Mouse (Mus musculus) kidney, postnatal 0 days (tissue): Measurements from ENCODE around the gene Gipc1. TPM values are rescaled to one million over a fixed set of nuclear protein-coding genes. Genes with fewer than 3 reads are reported as not detected.

Experiments
- ATAC-seq: fragments of 200-750 bp; cut with Nextera tagmentation; replicated peaks from 2 replicates; pipeline ENCODE4 v1.8.0; 2017; ENCODE audit warnings: low read depth, moderate number of reproducible peaks, moderate TSS enrichment, moderate library complexity; ENCODE audit not compliant: low FRiP score
- DNase-seq: peaks from one replicate; pipeline ENCODE4 v3.0.0-alpha.2; 2016; ENCODE audit warnings: low spot score
- H3K27ac ChIP-seq: fragments of 300-500 bp; sonication (generic); 2 replicates; pipeline ENCODE4 v1.5.1; 2014; ENCODE audit warnings: mild to moderate bottlenecking
- H3K27me3 ChIP-seq: fragments of 300-500 bp; sonication (generic); 2 replicates; pipeline ENCODE4 v1.6.1; 2014; ENCODE audit warnings: low read length, mixed read lengths; ENCODE audit not compliant: insufficient read depth
- H3K36me3 ChIP-seq: fragments of 300-500 bp; sonication (generic); 2 replicates; pipeline ENCODE4 v1.6.1; 2014; ENCODE audit warnings: low read length, mixed read lengths; ENCODE audit not compliant: insufficient read depth
- H3K4me1 ChIP-seq: fragments of 300-500 bp; sonication (generic); replicated peaks from 2 replicates; pipeline ENCODE4 v1.6.1; 2014; ENCODE audit warnings: antibody characterized with exemption, low read length, mixed read lengths; ENCODE audit not compliant: insufficient read depth
- H3K4me2 ChIP-seq: fragments of 300-500 bp; sonication (generic); 2 replicates; pipeline ENCODE4 v1.6.1; 2014; ENCODE audit warnings: mild to moderate bottlenecking, low read length, moderate library complexity, mixed read lengths
- H3K4me3 ChIP-seq: fragments of 300-500 bp; sonication (generic); replicated peaks from 2 replicates; pipeline ENCODE4 v1.5.1; 2014; ENCODE audit warnings: low read depth, low read length
- H3K9ac ChIP-seq: fragments of 300-500 bp; sonication (generic); 2 replicates; pipeline ENCODE4 v1.6.1; 2014; ENCODE audit warnings: low read depth, low read length
- H3K9me3 ChIP-seq: fragments of 300-500 bp; sonication (generic); replicated peaks from 2 replicates; pipeline ENCODE4 v1.6.1; 2016; ENCODE audit warnings: low read length, inconsistent platforms, mixed read lengths
- CTCF ChIP-seq: IDR thresholded peaks from 2 replicates; pipeline ENCODE4 v1.5.1; 2016; ENCODE audit warnings: antibody characterized with exemption, low read depth, mild to moderate bottlenecking, moderate library complexity
- WGBS: fragments of 180-500 bp; shearing (Covaris S2); extraction: QIAGEN DNeasy Blood & Tissue Kit; methylation state at CpG from one replicate; pipeline ENCODE4 v1.1.7; 2014; 5-methylcytosine and 5-hydroxymethylcytosine counted together
- polyA plus RNA-seq: library from polyadenylated mRNA; unstranded; fragments of >200 nt; fragmentation: Nextera tagmentation; extraction: Ambion mirVana; gene quantifications from 2 replicates; pipeline ENCODE4 v1.2.1, GENCODE M21; 2015

Gipc1 gene
- 197 and 212 TPM in 2 replicates for polyA plus RNA-seq

- peak within 1 kb of the TSS; percentile 96 for H3K4me3 ChIP-seq
- no peaks in the 10 kb centered on the region for H3K27me3 ChIP-seq
- H3K36me3 ChIP-seq, result no peaks in the 10 kb centered on the region
- H3K4me2 ChIP-seq, result peak within 1 kb of the TSS; percentile 78
- peak within 1 kb of the TSS; percentile 90 for H3K27ac ChIP-seq
- 5% methylated on average over 46 of the region's 50 CpGs for WGBS
- H3K9ac ChIP-seq, result peak within 1 kb of the TSS; percentile 92
- peak; percentile 98 for DNase-seq
- peaks cover 10% of the 10 kb centered on the region; the same call in 1 of the 2 replicates for H3K4me1 ChIP-seq
- H3K9me3 ChIP-seq, result no peaks in the 10 kb centered on the region
- TF ChIP-seq CTCF, result no peak
- ATAC-seq, result peak; percentile 97
Measured at GRCm38 (mm10) chr8:83652030-83652743, at the start of gene Gipc1. TSS of gene Gipc1 (plus strand) at chr8:83652677.

- WGBS, result under 1% methylated on average over 68 of the region's 69 CpGs
- no peaks in the 10 kb centered on the region for H3K9me3 ChIP-seq
Measured at GRCm38 (mm10) chr8:83607661-83608397, 44.6 kb upstream of the Gipc1 start, which contains the start of the genes Tecr and Dnajb1. TSS of gene Tecr (minus strand) at chr8:83607971. TSS of gene Dnajb1 (plus strand) at chr8:83608193.

GRCm38 (mm10) chr8:83608398-83608829 is 44.1 kb upstream of the Gipc1 start:
- H3K27me3 ChIP-seq, result no peaks in the 10 kb centered on the region
- ATAC-seq (peak; percentile 66), DNase-seq (peak; percentile 93)
- peak; percentile 34; the same call in 1 of the 2 replicates for TF ChIP-seq CTCF
- H3K4me1 ChIP-seq, result peaks cover 14% of the 10 kb centered on the region; the same call in 1 of the 2 replicates
- H3K9me3 ChIP-seq, result no peaks in the 10 kb centered on the region
- H3K36me3 ChIP-seq, result peaks cover 28% of the 10 kb centered on the region
- H3K4me3 ChIP-seq, result peak overlapping the region; percentile 78
- H3K4me2 ChIP-seq, result peak overlapping the region; percentile 81
- WGBS, result under 1% methylated on average over 51 of the region's 51 CpGs
- H3K27ac ChIP-seq, result peak overlapping the region; percentile 98
- H3K9ac ChIP-seq, result peak overlapping the region; percentile 86

More at GRCm38 (mm10) chr8:83607661-83608397, 44.6 kb upstream of the Gipc1 start, which contains the start of the genes Tecr and Dnajb1:
- Histone ChIP-seq H3K4me1 (peaks cover 14% of the 10 kb centered on the region; the same call in 1 of the 2 replicates), H3K36me3 (peaks cover 26% of the 10 kb centered on the region), H3K4me3 (peak within 1 kb of the TSS; percentile 78), H3K27me3 (no peaks in the 10 kb centered on the region), H3K4me2 (peak within 1 kb of the TSS; percentile 81), H3K9ac (peak within 1 kb of the TSS; percentile 86), H3K27ac (peak within 1 kb of the TSS; percentile 98)
- DNase-seq, result peak; percentile 100
- no peak for TF ChIP-seq CTCF
- peak; percentile 96 for ATAC-seq

DNA sequence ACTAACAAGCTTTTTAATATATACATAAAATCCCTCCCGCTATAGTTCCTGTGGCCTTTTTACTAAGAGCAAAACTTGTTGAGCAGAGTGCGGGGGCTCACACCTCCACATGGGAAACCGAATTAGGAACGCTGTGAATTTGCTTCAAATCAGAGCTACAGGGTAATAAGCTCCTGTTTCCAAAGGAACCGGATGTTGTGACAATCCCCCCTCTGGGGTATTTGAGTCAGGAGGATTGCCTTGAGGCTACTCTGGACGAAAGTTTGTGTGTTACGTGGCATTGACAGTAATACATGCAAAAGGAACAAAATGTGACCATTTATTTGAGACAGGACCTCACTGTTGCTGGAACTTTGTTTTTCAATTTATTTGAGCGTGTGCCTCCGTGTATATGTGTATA is 43.4 kb upstream of the Gipc1 start:
- H3K4me3 ChIP-seq, result peak overlapping the region; percentile 78
- H3K27me3 ChIP-seq, result no peaks in the 10 kb centered on the region
- H3K9me3 ChIP-seq, result no peaks in the 10 kb centered on the region
- ATAC-seq (no peak), DNase-seq (no peak)
- peak overlapping the region; percentile 81 for H3K4me2 ChIP-seq
- H3K4me1 ChIP-seq, result peaks cover 14% of the 10 kb centered on the region; the same call in 1 of the 2 replicates
- peaks cover 28% of the 10 kb centered on the region for H3K36me3 ChIP-seq
- no peak for TF ChIP-seq CTCF
- H3K27ac ChIP-seq, result no peak overlapping the region
- WGBS, result 19% methylated on average over 9 of the region's 9 CpGs
- H3K9ac ChIP-seq, result peak overlapping the region; percentile 86; the same call in 1 of the 2 replicates

DNA sequence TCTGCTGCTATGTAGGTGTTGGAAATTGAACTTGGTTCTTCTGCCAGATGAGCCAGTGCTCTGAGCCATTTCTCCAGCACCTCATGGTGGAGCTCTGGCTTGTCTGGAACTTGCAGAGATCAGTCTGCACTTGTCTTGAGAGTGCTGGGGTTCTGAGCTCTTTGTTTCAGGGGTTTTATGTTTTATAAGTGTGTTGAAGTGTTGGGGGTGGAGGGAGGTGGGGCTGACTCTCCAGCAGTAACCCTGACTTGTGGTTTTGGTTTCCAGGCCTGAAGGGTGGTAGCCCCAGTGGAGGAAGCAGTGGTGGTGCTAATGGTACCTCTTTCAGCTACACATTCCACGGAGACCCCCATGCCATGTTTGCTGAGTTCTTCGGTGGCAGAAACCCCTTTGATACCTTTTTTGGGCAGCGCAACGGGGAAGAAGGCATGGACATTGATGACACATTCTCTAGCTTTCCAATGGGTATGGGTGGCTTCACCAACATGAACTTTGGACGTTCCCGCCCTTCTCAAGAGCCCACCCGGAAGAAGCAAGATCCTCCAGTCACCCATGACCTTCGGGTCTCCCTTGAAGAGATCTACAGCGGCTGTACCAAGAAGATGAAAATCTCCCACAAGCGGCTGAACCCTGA is 42.8 kb upstream of the Gipc1 start:
- Histone ChIP-seq H3K36me3 (peaks cover 28% of the 10 kb centered on the region), H3K4me2 (peak overlapping the region; percentile 81), H3K4me1 (peaks cover 14% of the 10 kb centered on the region; the same call in 1 of the 2 replicates), H3K9ac (peak overlapping the region; percentile 86; the same call in 1 of the 2 replicates), H3K27ac (no peak overlapping the region), H3K9me3 (no peaks in the 10 kb centered on the region), H3K4me3 (peak overlapping the region; percentile 78), H3K27me3 (no peaks in the 10 kb centered on the region)
- 82% methylated on average over 10 of the region's 10 CpGs for WGBS
- ATAC-seq (no peak), DNase-seq (no peak)
- TF ChIP-seq CTCF, result no peak

GRCm38 (mm10) chr8:83611921-83612320 is 40.6 kb upstream of the Gipc1 start:
- Histone ChIP-seq H3K9me3 (no peaks in the 10 kb centered on the region), H3K27ac (no peak overlapping the region), H3K9ac (no peak overlapping the region), H3K4me3 (no peak overlapping the region), H3K4me2 (no peak overlapping the region), H3K4me1 (peaks cover 14% of the 10 kb centered on the region; the same call in 1 of the 2 replicates), H3K36me3 (peaks cover 28% of the 10 kb centered on the region), H3K27me3 (no peaks in the 10 kb centered on the region)
- 91% methylated on average over 4 of the region's 4 CpGs for WGBS
- ATAC-seq, result no peak
- TF ChIP-seq CTCF, result no peak
- DNase-seq, result no peak
